Mouse (Mus musculus): Measurements from ENCODE around the gene Ttc3.
A peak's percentile ranks its signal among the peaks of the same experiment; 100 is the strongest.

The Ttc3 gene

DNA sequence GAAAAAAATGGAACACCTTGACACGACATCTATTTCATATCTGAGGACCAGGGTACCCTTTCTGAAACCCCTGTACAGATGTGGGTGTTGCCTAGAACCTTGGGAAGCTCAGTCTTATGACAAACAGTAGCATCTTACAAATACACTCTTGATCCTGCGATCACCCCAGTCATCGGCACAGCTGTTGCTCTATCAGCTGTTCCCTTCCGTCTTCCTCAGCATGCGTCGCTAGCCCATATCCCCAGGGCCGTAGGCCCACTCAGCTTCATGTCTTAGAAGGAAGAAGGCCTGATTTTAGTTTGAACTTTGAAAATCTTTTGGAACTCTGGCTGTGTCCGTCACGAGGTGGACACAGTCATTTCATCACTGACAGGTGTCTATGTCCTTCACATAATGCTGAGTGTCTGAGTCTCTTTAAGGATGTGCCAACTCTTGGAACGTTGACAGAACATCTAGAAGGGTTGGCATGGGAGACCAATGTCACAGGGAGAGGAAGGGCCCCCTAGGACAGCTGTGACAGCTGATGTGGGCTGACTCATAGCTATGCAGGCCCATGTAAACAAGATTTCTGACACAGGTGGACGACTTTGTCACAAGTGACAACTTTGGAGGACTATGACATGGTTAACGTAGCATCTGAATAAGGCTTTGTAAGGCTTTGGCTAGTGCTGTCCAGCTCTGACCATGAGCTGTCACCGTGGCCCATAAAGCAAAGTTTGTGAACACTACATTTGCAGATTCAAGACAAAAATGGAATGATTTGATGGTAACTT lies 9.7 kb upstream of the Ttc3 start:
- no peak for DNase-seq

DNA sequence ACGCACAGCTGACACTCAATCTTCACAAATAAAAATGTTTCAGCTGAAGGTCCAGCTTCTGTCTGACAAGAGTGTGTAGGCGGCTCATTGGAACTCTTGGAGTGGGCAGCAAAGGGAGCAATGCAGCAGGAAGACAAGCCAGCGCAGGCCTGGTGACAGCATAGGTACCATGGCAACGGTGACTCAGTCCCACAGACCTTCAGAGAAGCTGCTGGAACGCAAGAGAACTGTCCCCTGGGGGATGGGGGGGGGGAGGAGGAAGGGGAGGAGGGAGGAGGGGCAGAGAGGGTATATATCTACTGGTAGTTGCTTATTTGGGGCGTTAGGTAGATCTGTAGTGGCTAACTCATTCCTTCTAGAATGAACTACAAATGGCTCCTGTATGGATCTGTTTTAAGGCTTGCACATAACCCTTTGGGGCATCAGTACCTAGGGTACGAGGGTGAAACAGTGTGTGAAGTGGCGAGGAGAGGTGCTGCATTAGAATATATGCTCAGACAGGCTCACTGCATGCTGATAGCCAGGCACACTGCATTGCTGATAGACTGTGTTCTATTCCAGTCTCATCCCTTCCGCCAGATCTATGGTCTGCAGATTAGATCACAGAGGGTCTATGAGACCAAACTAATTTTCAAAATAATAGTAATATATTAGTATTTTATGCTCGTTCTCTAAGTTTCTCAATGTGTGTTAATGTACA lies 8.1 kb upstream of the Ttc3 start:
- DNase-seq = peak; percentile 32

DNA sequence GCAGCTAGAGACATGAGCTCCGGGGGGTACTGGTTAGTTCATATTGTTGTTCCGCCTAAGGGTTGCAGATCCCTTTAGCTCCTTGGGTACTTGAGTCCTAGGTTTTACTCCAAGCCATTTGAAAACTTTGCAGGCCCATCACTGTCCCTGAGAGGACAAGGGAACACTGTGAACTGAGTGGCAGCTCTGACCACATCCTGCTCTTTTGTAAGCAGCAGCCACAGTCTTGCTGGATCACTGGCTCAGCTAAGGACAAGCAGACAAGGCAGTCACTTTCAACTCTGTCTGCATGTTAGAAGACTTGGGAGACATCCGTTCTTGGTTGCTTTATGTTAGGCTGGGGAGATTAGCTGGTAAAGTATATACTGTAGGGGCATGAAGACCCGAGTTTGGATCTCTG lies 6.6 kb upstream of the Ttc3 start:
- no peak for DNase-seq

DNA sequence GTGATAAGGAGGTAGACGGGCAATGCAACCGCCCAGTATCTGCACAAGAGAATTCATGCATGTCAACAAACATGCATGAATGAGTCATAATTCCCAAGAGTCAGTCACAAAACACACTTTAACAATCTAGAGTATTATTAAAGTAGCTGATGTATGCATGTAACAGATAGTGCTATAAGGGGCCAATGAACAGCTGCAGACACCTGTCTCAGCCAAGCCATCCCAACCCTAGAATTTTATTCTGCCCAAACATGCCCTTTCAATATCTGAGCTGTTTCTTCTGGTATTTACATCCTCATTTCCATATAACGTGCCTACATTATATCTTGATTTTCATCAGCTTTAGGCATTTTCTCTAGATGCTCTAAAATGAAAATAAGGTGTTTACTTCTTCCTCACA lies 5.0 kb upstream of the Ttc3 start:
- no peak for DNase-seq

DNA sequence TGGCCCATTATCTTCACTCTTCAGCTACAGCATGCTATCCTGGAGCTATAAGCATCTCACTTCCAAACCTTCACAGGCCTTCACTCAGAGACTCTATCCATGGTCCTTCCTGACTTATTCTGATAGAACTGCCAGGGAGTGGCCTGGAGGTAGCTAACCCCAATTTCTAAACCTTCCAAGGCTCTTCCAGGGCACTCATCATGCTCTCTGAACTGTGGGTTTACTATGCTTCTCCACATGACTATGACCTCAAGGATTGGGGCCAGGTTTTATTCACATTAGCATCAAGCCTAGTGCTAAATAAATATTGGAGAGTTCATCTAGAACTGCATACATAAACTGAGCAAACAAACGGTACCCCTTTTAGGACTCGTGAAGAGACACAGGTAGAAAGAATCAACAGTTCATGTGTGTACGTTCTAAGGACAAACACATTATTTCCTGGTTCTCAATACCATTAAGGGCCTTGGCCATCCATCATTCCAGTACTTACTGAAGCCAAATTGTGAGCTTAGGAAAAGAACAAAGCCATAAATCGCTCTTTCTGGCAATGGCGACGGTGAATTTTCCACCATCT lies 734 bp upstream of the Ttc3 start:
- no peak for DNase-seq

DNA sequence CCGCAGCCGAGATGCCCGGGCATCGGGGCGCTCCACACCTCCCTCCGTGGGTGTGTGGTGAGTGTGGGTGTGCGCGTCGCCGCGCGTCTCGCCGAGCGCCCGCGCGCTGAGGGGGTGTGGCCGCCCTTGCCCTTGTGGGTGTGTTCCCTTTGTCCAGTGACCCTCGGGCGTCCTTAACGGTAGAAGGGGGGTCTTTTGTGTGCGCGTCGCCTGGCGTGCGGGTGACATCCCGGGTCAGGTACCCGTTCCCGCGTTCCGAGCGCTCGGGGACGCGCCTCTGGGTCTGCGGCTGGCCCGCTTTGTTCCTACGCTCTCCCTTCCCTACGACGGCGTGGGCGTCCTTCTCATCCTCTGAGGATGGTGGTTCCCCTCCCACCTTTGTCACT lies 490 bp downstream of the Ttc3 start:
- peak; percentile 65 for DNase-seq

DNA sequence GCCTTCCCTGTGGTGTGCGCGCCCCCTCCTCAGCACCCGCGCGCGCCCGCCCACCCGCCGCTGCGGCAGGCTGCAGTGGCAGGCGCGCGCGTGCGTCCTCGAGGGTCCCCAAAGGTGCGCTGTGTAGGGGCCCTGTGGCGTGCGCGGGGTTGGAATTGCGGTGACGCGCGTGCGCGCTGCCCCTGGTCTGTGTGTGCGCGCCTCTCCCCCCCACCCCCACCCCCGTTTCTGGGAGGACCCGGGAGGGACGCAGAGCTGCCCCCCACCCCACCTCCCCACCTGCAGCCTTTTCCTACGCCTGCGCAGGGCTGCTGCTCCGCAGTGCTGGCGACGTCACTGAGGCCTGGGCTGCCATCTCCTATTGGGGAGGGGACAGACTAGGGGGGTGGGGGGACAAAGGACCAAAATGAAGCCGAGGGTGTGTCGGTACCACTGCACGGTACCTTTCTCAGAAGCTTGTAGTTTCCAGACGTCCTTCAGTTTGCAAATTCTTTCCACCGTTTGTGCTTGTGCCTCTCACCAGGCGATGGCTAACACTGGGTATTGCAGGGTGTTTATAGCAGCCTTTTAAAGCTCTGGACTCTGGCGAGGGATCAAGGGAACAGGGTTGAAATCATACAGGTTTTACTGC lies 998 bp downstream of the Ttc3 start, which contains the start of gene Pigp:
Gene Pigp (minus strand): TSS at position 542 of the 631 bp plus-strand sequence.
- DNase-seq = peak; percentile 85

DNA sequence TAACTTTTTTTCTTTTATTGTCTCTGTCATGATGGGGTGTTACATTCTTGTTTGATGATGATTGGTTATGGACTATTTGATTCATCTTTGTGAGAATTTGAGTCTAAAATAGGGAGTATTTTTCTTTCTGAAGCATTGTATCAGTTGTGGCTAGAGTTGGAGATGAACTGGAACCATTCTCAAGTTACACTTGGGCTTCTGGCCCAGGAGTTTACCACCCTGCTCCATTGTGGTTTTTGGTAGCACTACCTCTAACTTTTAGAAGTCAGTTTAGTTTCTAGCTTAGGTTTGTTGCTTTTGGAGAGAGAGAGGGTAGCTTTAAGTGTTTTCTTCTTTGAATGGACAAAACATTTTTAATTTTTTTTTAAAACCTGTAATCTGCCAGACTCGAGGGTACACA lies 9.0 kb downstream of the Ttc3 start:
- DNase-seq = no peak

DNA sequence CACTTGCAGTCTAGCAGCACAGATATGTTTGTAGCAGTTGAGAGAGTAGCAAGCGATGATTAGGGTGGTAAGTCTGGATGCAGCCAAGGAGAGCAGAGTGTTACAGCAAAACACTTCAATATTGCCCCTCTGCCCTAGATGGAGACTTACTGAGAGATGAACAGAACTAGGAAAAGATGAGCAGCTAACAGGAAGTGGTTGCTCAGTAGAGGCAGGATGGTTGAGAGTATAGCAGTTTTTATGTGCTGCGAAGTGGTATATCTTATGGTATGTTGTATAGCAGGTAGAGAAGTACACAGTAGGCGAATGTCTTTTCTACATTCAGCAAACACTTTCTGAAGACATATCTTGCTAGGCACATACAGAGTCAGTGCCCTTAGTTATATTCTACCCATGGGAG lies 12.9 kb downstream of the Ttc3 start:
- no peak for DNase-seq

DNA sequence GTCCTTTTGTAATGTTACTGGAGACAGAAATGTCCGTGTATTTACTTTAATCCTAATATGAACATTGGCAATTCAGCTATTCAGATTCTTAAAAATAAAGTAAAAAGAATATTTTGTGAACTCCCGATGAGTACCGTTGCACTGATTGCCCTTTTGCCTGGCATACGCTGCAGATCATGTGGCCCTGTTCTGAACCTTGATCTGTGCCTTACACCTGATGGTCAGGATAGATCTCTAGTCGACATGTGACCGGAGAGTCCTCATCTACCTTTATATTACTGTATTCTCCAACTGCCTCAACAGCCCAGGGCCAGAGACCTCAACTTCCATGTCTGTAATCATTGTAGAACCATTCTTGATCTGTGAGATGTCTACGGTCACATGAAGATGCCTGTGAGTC lies 17.3 kb downstream of the Ttc3 start:
- no peak for DNase-seq

DNA sequence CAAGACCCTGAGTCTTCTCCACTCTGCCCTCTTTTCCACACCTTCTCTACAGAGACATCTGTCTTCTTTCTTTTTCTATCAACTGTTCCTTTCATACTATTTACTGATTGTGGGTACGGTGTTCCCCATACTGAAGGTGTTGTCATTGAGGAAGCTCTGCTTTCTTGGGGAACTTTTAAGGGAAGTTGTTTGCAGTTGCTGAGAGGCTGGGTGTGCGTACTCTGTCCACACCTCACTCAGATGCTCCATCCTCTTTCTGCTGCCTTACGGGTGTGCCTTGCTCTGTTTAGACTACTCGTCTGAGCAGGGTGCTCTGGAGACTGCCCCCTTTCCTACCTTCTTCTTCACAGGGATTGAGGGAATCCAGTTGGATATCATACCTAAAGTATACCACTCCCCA lies 21.9 kb downstream of the Ttc3 start:
- DNase-seq = no peak

DNA sequence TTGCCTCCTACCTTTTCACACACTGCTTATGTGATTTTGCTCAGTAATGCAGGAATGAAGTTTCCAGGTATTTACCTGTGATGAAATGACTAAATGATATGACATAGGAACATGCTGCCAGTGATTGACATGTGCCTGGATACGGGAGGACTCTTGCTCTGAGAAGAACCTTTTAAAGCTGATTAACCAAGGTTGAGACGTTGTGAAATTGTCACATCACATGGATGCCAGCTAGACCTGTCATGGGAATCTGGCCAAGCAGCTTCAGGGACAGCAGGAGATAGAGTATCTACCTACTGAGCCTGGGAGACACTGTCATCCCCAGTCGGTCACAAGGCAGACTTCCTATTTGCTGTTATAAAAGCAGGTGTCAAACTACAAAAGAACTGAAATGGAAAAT lies 24.6 kb downstream of the Ttc3 start:
- DNase-seq = no peak

DNA sequence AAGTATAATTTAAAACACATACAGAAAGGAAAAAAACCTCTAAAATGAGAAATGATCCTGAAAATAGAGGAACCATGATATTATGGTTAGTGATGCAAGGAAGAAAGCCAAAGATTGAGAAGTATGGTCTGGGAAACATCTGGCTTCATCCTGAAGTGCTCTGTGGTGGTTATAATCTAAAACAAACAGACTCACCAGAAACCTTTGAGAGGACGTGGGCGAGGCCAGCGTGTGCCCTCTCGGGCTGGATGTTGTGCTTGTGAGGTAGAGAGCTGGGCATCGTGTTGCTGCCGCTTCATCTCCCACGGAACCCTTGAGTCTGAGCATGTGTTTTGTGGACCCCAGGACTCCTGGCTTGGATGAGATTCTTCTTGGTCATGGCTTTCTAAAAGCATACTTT lies 26.2 kb downstream of the Ttc3 start:
- no peak for DNase-seq

DNA sequence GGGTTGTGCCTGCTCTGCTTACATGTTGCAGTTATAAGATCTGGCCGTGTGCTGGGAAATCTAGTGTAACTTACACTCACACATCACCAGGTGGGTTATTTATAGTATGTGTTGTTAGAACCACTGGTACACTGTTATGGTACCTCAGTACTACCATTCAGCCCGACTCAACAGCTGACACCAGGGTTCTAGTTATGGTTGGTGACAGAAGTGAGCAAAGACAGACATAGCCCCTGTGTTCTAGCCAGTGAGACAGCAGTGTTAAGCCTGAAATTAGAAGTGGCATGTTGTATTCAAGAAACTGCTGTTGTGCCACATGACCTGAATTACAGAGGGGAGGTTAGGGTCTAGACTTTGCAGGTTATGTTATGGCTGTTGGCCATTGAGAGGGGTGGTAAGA lies 28.7 kb downstream of the Ttc3 start:
- no peak for DNase-seq

DNA sequence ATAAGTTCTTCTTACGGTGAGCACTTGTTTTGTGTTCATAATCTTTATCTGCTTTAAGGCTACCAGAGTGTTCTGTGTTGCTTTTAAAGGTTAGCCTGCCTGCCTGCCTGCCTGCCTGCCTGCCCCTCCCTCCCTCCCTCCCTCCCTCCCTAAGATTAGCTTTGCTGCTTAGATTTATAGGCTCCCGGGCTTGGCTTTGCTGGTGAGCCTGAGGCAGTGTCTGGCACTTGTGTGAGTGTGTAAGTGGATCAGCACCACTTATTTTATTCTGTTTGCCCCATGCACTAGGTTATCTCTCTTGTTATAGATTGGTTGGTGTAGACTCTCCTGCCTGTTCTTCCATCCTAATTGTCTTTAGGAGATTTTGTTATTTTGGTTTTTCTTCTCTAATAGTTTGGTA lies 31.2 kb downstream of the Ttc3 start:
- DNase-seq = no peak

DNA sequence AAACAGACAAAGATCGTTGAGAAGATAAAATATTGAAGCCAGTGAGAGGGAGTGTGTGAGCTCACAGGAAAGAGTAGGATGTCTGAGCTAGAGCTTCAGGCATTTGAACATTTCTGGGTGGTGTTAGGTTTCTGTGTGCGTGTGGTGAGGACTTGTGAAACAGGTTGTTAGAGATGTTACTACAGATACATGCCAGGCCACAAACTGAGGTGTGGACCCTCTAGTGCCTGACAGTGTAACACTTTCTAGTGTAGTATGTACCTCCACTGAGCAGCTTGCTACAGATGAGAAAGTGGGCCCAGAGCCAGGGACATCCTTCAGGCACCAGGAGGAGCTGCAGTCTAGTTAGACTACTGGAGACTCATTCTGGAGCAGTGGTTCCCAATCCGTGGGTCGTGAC lies 31.8 kb downstream of the Ttc3 start:
- DNase-seq = peak; percentile 26

DNA sequence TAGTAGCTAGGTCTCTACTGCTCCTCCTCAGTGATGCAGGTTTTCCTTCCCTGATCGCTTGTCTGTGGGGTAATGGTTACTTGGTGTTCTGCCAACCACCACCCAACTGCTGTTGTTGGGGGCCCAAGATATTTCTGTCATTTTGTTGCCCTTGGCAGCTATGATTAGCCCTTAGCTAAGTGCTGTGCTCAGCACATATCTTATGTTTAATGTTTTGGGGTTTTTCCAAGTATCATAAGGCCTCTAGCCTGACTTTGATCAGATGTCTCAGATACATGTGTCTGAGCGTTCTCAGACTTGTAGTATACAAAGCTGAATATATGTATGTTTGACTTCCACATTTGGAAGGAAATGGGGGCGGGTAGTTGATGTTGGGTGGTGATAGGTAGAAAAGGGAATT lies 40.9 kb downstream of the Ttc3 start:
- DNase-seq = no peak

DNA sequence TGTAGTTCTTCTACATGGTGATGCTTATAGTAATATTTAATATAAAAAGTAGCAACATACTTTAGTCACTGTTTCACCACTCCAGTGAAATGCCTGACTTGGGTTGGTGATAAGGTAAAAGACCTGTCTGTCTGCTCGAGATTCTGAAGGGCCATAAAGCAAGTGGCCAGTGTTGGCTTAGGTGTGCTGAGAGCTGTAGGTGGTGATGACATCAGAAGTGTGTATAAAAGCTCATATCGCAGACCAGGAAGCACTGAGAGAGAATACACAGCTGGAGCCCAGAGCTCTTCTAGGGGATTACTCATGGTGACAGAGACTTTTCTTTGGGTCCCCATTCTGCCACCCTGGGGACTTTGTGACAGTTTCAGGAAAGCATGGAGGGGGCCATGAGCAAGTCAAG lies 41.8 kb downstream of the Ttc3 start:
- no peak for DNase-seq

DNA sequence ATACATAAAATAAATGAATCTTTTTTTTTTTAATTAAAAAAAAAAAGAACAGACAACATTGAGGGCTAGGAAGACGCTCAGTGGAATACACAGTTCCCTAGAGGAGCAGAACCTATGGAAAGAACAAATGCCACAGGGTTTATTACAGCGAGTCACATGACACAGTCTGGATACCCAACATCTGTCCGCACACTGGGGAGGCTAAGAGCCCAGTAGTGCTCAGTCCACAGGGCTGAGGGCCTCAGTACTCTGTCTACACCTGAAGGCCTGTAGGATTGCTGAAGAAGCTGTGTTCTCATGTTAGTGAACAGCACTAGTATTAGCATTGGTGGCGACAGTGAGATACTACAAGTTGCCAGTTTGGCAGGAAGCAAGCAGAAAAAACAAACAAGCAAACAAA lies 42.3 kb downstream of the Ttc3 start:
- no peak for DNase-seq

DNA sequence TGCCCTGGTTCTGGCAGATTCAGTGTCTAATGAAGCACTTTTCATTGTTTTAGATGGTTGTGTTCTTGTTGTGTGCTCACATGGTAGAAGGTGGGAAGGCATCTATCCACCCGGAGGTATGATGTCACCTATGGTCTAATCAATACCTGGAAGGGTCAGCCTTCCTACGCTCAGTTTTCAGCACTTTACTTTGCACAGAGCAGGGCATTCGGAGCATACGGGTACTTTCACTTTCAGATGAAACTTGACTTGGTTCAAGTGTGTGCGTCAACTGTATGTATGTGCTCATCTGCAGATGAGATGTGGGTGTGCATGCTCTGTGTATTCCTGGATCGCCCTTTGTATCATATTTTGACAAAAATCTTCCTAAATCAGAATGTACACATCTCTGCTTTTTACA lies 43.7 kb downstream of the Ttc3 start:
- no peak for DNase-seq

DNA sequence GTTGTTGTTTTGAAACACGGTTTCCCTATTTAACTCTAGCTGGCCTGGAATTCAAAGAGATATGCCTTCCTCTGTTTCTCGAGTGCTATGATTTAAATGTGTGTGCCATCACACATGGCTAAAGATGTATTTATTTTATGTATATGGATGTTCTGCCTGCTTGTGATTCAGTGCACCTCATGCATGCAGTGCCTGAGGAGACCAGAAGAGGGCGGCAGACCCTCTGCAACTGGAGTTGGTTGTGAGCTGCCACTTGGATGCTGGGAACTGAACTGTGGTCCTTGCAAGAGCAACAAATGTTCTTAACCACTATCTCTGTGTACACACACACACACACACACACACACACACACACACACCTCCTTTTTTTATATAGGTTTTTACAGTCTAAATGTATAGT lies 50.1 kb downstream of the Ttc3 start:
- no peak for DNase-seq

DNA sequence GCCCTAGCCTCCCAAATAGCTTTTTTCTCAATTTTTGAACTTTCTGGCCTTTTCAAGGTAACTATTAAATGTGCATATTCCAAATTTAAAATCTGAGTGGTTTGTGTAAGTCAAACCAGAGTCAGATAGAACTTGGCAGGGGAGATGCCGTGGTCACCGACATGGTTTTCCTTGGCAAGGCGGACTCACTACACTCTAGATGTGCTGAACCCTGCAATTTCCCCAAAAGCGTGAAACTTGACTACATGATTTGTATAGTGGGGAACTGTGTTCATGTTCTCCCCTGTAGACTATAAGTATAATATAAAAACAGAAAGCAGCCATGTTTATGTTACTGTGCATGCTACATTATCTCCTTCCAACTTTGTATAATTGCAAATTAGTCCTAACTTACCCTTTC lies 58.5 kb downstream of the Ttc3 start:
- DNase-seq = no peak

DNA sequence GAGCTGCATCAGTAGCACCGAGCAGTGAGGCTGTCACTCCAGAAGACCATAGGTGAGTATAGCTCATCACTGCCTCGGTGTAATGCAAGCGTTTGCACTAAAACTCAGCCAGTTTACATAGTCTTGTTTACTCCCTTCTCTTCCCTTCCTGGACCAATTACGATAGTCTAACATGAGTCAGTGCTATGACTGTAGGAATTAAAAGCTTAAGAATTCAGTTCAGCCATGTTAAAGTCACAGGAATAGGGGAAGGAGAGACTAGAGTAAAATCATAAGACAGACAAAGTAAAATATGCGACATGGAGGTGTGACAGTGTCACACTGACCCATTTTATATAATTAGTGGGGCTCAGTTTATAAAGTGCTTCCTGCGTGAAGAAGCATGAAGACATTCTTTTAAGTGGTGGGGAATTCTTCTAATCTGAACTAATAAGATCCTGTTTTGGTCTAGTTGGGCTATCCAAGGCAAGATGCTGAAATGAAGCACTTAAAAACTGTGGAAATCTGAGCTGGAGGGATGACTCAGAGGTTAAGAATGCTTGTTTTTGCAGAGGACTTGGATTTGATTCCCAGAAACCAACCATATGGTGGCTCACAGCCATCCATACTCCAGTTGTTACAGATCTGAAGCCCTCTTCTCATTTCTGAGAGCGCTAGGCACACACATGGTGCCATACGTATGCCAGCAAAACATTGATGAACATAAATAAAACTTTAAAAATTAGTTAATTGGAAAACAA lies 65.2 kb downstream of the Ttc3 start:
- no peak for DNase-seq

Measured in right cerebral cortex, postnatal 4 days (tissue).